Mouse (Mus musculus) adrenal gland, postnatal 4 days (tissue): Measurements from ENCODE around the gene Elfn2. TPM values are rescaled to one million over a fixed set of nuclear protein-coding genes. Genes with fewer than 3 reads are reported as not detected.

Source experiments
- DNase-seq, 2 experiments: peaks; one replicate each; pipeline ENCODE4 v3.0.0; 2021 to 2022; ENCODE audit warnings: low spot score in 2 of 2, mixed read lengths in 2 of 2
- total RNA-seq, 2 experiments: library from RNA; stranded (reverse); gene quantifications; 2 replicates each; pipeline ENCODE4 v1.2.3; 2021

Elfn2 gene
- total RNA-seq, 2 experiments from 2014 or later: 3.9 to 4.2 TPM

DNA sequence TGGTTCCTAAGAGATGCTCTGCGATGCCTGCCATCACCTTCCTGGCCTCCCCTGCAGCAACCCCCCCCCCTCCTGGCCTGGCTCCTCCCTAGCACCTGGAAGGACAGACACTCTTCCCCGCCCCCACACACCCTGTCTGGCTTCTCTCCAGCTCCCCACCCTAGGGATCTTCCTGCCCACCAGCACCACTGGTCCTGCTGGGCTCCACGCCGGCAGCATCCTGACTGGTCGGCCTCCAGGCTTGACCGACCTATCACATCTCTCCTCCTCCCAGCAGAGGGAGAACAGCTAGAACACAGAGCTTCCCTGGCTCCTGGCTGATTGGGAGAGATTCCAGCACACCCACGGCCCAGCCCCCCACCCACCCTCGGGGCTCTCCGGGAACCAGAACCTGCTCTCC is 34.5 kb downstream of the Elfn2 start:
- DNase-seq: no peak

- DNase-seq: no peak
These were observed 35.1 kb downstream of the Elfn2 start for GRCm38 (mm10) chr15:78683474-78683873.

GRCm38 (mm10) chr15:78681781-78682180 is 36.8 kb downstream of the Elfn2 start:
- DNase-seq: no peak

GRCm38 (mm10) chr15:78681301-78681700 is 37.3 kb downstream of the Elfn2 start:
- DNase-seq: no peak

GRCm38 (mm10) chr15:78680291-78680690 is 38.3 kb downstream of the Elfn2 start:
- DNase-seq: no peak

DNA sequence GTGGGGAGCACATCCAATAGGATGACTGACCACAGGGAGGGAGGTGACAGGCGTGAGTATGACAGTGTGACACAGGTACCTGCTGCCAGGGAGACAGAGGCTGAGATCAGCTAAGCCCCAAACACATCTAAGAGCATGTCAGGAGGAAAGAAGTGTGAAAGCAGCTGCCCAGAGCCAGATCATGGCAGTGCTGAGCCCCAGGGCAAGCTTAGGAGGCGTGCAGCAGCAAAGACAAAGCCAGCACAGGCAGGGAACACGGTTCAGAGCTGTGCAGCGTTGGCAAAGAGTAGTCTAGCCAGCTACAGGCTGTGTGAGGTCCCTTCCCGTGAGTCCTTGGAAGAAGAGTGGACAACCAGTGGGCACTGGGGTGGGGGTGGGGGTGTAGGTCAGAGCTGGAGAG is 40.9 kb downstream of the Elfn2 start:
- no peak for DNase-seq

GRCm38 (mm10) chr15:78677015-78677414 is 41.6 kb downstream of the Elfn2 start:
- DNase-seq: peak in 1 of 2 experiments; percentile 20

DNA sequence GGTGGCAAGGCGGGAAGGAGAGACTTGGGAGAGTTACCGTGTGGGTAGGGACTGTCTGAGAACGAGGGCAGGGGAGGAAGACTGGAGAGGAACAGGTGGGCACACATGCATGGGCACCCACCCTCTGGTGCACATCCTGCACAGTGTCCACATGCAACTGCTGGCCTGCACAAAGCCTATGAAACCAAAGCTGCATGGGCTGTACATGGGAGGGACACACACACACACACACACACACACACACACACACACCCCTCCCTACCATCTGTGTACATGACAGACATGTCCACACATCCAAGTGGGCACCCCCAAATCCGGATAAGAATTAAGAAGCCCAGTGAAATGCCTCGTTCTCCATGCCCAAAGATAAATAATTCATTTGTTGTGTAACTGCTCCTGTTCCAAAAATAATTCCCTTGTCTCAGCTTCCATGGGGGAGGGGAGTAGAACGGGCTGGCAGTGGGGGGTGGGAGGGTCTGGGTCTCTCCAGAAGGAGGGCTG is 43.6 kb downstream of the Elfn2 start:
- DNase-seq: no peak

GRCm38 (mm10) chr15:78673436-78673835 is 45.1 kb downstream of the Elfn2 start:
- DNase-seq: peak; percentile 30 to 53

- no peak for DNase-seq
These were observed 48.2 kb downstream of the Elfn2 start for GRCm38 (mm10) chr15:78670341-78670740.

DNA sequence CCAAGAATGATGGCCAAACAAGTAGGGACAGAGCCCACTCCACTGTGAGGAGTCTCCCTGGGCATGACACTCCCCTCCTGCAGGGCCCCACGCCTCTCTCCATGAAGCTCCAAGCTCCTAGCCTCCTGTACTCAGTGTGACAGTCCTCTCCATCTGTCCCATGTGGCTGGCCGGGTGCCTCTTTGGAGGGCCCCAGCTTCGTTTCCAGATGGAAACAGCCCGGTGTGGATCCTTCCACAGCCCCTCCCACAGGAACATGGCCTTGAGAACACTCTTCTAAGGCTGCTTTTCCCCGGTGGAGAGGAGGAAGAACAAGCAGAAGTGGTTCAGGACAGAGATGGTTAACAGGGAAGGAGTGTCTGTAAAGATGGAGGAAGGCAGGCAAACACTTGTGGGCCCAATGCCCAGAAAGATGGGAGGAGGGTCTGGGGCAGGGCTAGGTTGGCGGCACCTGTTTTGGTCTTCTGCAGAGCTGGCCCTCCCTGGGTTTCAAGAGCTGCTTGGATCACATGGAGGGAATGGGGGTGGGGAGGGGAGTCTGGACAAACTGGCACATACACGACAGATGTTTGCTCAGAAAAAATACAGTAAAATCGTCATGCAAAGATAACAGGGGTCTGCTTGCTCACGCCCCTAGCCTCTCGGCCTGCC is 49.2 kb downstream of the Elfn2 start:
- DNase-seq: no peak

DNA sequence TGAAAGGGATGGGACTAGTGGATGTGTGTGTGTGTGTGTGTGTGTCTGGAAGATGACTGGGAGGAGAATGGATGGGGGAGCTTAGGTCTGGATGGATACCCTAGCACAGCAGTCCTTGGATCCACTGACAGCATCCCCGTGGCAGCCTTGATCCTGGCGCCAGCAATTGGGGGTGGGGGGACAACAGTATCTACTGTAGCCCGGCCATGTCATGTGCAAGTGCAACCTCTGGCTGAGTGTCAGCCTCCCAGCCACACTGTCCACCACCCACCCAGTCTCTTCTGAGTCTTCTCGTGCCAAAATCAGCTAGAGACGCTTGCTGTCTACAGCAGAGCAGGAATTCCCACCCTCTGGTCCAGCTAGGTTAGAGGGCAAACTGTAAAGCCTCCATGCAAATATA is 54.3 kb downstream of the Elfn2 start:
- DNase-seq: no peak

GRCm38 (mm10) chr15:78651169-78651568 is 67.4 kb downstream of the Elfn2 start:
- DNase-seq: no peak

DNA sequence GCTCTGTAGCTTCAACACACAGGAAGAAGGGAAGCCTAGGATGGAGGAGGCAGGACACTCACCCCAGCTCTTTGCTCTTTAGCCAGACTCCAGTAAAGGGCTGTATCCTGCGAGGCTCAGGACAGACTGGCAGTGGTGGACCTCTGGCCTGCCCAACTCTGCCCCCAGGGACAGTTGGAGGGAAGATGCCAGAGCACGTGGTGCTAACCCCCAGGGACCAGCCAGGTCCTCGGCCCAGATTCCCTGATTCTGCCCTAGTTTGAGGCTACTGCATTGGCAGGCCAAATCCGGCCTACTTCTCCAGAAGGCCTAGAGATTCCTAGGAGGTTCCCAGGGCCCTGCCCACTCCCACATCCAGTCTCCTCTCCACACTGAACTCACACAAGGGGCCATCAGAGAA is 70.8 kb downstream of the Elfn2 start:
- DNase-seq: no peak

DNA sequence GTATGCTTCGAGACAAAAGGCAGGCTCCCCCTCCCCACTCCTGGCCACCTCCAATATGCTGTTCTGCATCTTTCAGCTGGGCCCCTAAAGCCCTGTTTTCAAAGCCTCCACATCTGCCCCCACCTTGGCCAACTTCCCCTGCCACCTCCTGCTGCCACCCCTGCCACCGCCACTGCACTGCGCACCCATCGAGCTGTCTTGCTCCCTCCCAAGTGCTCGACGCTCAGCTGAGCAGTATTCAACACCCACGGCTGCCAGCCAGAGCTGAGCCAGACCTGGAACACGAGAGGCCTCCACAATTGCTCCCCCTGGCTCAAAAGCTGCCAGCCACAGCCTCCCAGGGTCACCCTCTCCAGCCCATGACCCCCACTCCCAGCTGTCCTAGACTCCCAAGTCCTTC is 74.0 kb downstream of the Elfn2 start:
- DNase-seq: no peak

GRCm38 (mm10) chr15:78643633-78644032 is 74.9 kb downstream of the Elfn2 start:
- DNase-seq: no peak

DNA sequence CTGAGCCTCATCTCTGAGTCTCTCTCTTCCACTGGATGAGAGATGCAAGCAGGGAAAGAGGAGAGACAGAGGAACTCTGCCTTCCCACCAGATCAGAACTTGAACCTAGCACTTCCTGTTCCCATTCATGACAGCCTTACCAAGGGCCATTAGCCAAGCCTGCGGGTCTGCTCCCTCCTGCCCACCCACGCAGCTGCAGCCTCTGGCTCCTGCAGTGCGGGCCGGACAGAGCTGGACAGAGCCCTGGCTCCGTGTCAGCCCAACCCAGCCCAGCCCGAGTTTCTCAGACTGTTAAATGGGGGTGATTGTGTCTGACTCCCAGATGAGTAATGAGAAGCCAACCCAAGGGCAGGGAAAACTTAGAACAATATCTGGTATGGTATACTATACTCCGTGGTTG is 83.3 kb downstream of the Elfn2 start:
- DNase-seq: no peak

DNA sequence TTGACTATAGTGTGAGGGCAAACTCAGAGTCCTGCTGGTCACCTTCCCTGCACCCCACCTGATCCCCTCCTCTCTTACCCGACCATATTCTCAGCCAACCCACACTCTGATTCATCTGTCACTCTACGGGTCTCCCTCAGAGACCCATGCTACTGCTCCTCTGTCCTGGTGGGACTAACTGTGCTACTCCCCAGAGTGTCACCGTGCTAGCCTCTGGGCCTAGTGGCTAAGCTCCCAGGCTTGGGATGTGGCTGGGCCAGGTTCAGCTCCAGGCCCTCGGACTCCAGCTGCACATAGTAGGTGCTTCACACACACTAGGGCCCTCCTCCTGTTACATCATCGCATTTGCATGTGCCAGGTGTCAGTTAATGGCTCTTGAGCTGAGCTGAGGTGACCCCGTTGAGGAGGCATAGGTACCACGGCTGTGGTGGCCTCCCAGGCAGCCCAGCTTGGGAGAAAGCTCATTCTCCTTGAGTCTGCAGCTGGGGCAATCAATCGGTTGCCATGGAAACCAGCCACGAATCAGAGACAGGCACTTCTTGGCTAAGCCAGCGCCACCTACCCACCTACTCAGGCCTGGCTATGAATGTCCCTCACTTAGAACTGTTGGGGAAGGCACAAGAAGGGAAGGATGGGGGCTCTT is 84.4 kb downstream of the Elfn2 start:
- no peak for DNase-seq

DNA sequence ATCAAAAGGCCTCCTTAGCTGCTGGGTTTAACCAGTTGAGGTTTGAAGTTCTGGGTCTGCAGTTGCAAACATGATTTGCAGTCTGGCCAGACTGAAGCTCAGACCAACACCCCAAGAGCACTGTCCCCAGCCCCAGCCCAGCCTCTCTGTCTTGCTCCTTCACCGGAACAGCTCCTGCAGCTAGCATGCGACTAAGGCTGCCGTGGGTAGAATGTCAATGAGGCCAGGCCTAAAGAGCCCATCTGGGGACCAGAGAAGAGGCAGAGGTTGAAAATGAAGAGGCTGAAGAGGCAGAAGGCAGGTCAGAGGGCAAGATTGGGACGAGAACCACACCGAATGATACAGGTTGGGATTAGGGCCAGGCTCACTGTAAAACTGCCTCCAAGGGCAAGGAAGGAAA is 85.2 kb downstream of the Elfn2 start:
- DNase-seq: no peak

- DNase-seq: no peak
These were observed 86.2 kb downstream of the Elfn2 start for GRCm38 (mm10) chr15:78632387-78632786.

- DNase-seq: no peak
These were observed 92.3 kb downstream of the Elfn2 start for GRCm38 (mm10) chr15:78626285-78626684.

GRCm38 (mm10) chr15:78624961-78625360 is 93.6 kb downstream of the Elfn2 start:
- DNase-seq: no peak

GRCm38 (mm10) chr15:78624431-78624950 is 94.1 kb downstream of the Elfn2 start:
- peak; percentile 50 to 70 for DNase-seq
